Mouse (Mus musculus) embryonic fibroblast, embryonic 13.5 days (primary cell): ENCODE measurements at regions not wholly inside any gene's neighbourhood (a gene's known extent, or its start where the extent isn't known, plus 50 kb on each side); places are given as distances from the start of the nearest gene placed in this dataset.

Experiments used
- CTCF ChIP-seq: IDR thresholded peaks from 2 replicates; pipeline ENCODE4 v1.5.1; 2011; ENCODE audit warnings: mild to moderate bottlenecking, control low read depth, low read length, moderate library complexity, borderline replicate concordance; ENCODE audit not compliant: insufficient read depth
- POLR2A ChIP-seq: IDR thresholded peaks from 2 replicates; pipeline ENCODE4 v1.6.1; 2011; ENCODE audit warnings: low read depth, mild to moderate bottlenecking, control low read depth, low read length, moderate library complexity

DNA sequence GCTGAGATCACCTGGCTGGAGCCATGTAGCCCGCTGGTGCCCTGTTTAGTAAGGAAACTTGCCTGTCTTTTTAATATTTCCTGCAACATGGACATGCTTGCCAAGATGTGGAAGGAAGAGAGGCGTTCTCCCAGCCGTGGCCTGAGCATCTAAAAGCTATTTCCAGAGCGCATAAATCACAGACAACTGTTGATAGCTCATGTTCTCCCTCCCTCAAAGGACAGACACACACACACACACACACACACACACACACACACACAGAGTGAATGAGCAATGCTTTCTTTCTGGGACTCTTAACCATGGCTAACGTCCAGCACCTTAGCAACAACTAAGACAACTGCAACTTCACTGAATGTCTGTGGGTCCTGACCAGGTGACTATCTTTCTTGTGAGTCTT, 77.3 kb upstream of the Spata13 start:
- no peak for TF ChIP-seq CTCF
- TF ChIP-seq POLR2A: no peak
